Mouse (Mus musculus) lung, postnatal 25 days (tissue): ENCODE measurements around the gene 4930558C23Rik.
"Not testable (repeated sequence)": the region's sequence is repeated elsewhere in the genome, so short reads cannot be mapped to it uniquely, and the experiment has no call there.

Source experiments
- DNase-seq: peaks from one replicate; pipeline ENCODE4 v3.0.0; 2022; ENCODE audit warnings: low spot score

The 4930558C23Rik gene

GRCm38 (mm10) chr3:95373208-95373607, 29.4 kb downstream of the 4930558C23Rik start:
- DNase-seq, result no peak

GRCm38 (mm10) chr3:95370101-95370500, 32.5 kb downstream of the 4930558C23Rik start:
- no peak for DNase-seq

GRCm38 (mm10) chr3:95360276-95360675, 42.4 kb downstream of the 4930558C23Rik start:
- DNase-seq, result not testable (repeated sequence)

GRCm38 (mm10) chr3:95357746-95358145, 44.9 kb downstream of the 4930558C23Rik start:
- DNase-seq, result no peak

GRCm38 (mm10) chr3:95356701-95357449, 45.8 kb downstream of the 4930558C23Rik start, which contains the start of gene Setdb1:
Gene Setdb1 (minus strand): TSS chr3:95357202.
- DNase-seq, result peak; percentile 94

GRCm38 (mm10) chr3:95355911-95356544, 46.6 kb downstream of the 4930558C23Rik start:
- not testable (repeated sequence) for DNase-seq

GRCm38 (mm10) chr3:95349491-95349890, 53.1 kb downstream of the 4930558C23Rik start:
- peak; percentile 56 for DNase-seq

- not testable (repeated sequence) for DNase-seq
Measured at GRCm38 (mm10) chr3:95348343-95348742, 54.3 kb downstream of the 4930558C23Rik start.

- DNase-seq, result no peak
Measured at GRCm38 (mm10) chr3:95346454-95346853, 56.2 kb downstream of the 4930558C23Rik start.

- not testable (repeated sequence) for DNase-seq
Measured at GRCm38 (mm10) chr3:95343356-95344000, 59.2 kb downstream of the 4930558C23Rik start.

- no peak for DNase-seq
Measured at GRCm38 (mm10) chr3:95338251-95338650, 64.4 kb downstream of the 4930558C23Rik start.

GRCm38 (mm10) chr3:95337345-95337744, 65.3 kb downstream of the 4930558C23Rik start:
- no peak for DNase-seq
